Mouse (Mus musculus): Measurements from ENCODE around the gene Tmem101.

Tmem101 gene

GRCm38 (mm10) chr11:102147213-102147989 lies 8.8 kb downstream of the Tmem101 start:
- WGBS, result 13% methylated on average over 34 of the region's 34 CpGs

DNA sequence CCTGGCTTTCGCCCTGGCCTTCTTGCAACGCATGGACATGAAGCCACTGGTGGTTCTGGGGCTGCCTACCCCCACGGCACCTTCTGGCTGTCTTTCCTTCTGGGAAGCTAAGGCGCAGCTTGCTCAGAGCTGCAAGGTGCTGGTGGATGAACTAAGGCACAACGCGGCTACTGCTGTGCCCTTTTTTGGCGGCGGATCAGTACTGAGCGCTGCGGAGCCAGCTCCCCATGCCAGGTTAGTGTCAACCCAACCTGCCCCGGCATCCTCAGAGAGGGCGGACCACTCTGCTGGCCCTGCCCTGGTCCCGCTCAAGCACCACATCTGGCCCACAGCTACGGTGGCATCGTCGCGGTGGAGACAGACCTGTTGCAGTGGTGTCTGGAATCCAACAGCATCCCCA lies 9.7 kb downstream of the Tmem101 start:
- 13% methylated on average over 17 of the region's 17 CpGs for WGBS

DNA sequence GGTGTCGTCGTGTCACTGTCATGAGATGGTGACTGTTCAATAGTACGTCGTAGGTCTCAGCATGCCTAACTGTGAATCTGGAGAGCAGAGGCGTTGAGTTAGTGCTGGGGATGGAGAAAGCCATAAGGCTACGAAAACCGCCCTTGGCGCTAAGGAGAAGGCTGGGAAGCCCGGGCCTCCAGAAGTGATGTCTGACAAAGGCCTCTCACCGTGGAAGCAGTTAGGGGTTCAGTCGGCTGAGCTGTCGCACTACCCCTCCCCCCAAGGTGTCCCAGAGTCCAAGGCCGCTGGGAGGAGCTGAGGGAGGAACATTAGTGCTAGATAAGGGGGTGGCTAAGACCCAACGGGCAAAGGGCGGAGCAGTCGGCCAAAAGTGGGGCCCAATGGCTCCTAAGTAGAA lies 10.2 kb downstream of the Tmem101 start:
- WGBS, result 10% methylated on average over 16 of the region's 16 CpGs

DNA sequence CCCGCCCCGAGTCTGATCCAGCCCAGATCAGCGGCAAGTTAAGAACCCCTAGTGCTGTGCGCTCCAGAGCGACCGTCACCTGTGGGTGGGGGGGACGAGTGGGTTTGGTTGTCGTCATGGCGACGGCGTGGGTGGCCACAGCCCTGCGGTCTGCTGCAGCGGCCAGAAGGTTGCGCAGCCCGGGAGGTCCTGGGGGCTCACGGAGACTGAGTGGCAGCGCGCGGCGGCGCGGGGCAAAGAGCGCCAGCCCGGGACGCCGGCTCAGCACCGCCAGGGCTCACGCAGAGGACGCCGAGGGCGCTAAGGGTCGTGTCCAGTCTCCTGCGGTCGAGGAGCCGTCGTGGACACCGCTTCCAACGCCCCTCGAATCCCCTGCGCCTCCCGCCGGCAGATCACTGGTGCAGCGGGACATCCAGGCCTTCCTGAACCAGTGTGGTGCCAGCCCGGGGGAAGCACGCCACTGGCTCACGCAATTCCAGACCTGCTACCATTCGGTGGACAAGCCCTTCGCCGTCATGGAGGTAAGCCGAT lies 10.7 kb downstream of the Tmem101 start, which contains the start of gene Nags:
Nags (plus strand) TSS at position 43 of the 531 bp plus-strand sequence.
- WGBS, result 4% methylated on average over 50 of the region's 50 CpGs

DNA sequence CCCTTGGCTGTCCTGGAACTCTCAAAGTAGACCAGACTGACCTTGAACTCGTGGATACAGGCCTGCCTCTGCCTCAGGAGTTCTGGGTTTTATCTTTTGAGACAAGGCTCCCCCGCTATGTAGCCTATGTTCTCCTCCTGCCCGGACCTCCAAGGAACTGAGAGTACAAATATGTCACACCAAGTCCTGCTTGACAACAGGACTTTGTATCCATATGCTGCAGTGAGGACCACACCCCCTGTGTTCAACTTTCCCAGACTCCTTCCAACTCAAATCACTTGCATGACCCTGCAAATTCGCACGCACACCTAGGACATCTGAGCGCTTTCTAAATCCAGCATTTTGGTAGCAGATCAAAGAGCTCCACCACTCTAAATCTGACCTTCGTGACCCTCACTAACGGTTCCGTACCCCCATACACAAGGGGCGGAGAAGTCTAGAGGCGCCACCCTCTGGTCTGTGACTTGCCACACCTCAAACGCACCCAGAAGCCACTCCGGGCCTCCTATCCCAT lies 11.2 kb downstream of the Tmem101 start:
- 39% methylated on average over 13 of the region's 13 CpGs for WGBS

DNA sequence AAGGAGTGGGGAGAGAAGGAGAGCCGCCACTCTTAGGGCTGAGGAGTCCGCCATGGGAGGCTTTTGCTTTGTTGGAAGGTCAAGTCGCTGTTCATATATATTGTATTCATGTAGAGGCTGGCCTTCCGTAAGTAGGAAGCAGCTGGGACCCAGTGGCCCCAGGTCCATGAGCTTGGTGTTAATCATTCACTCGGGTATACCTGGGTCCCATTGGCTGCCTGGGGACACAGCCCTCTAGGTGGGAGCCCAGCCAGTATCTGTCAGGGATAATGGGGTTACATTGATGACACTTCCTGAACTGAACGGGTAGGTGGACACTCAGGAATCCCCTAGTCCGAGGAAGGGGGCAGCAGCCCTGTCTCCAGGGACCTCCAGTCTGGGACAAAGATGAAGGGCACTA lies 13.8 kb downstream of the Tmem101 start:
- 75% methylated on average over 7 of the region's 7 CpGs for WGBS

GRCm38 (mm10) chr11:102140508-102140907 lies 15.7 kb downstream of the Tmem101 start:
- WGBS, result 7% methylated on average over 5 of the region's 5 CpGs

GRCm38 (mm10) chr11:102138447-102138740 lies 17.8 kb downstream of the Tmem101 start:
- under 1% methylated on average over 18 of the region's 18 CpGs for WGBS

GRCm38 (mm10) chr11:102137625-102138446 lies 18.4 kb downstream of the Tmem101 start:
- WGBS, result 50% methylated on average over 13 of the region's 13 CpGs

DNA sequence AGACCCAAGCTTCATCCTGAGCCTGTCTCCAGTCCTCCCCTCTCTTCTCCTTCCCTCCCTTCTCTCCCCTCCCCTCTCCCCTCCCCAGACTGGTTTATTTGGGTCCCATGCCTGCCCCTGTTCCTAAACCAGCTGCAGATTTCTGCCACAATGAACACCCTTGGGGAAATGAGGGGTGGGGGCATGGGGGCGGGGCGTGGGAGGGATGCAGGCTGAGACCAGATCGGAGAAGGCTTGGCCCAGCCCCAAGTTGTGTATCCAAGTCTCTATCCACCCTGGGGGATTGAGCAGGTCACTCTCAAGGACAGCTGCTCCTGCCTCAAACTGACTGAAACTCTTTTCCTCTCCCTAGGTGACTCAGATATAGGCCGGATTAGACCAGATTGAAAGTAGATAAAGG lies 21.7 kb downstream of the Tmem101 start:
- WGBS, result 28% methylated on average over 4 of the region's 4 CpGs

DNA sequence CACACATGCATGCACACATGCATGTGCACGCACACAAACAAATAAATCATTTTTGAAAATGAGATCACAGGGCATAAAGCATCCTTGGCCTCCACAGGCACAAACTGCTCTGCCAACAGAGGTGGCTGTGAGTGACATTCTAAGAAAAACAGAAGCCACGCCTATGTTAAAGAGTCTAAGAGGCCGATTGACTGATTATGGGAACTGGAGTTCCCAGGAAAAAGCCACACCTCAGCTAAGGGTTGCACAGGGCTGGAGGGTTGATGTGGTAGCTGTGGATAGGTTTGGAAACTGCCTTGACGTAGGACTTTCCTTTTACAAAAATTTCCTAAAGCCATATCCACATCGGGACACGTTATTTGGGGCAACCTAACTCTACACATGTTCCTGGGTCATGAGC lies 38.8 kb downstream of the Tmem101 start:
- WGBS, result 84% methylated on average over 6 of the region's 6 CpGs

GRCm38 (mm10) chr11:102116241-102116640 lies 40.0 kb downstream of the Tmem101 start:
- WGBS, result 80% methylated on average over 8 of the region's 8 CpGs

DNA sequence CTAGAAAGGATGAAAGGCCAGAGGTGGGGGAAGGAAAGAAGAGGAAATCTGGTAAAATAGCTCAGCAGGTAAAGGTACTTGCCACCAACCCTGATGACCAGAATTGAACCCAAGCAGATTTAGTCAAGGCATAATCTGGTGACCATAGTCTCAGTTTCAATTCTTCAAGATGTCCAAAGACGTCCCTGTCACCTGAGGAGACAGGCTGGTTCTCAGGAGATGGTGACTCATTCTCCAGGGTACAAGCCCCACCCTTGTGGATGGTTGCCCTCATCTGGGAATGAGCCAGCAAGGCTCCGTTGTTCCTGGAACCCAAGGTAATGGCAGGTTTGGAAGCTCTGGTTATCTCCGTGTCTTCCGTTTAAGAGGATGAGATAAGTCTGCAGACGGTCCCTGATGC lies 44.6 kb downstream of the Tmem101 start:
- WGBS, result 92% methylated on average over 5 of the region's 5 CpGs

DNA sequence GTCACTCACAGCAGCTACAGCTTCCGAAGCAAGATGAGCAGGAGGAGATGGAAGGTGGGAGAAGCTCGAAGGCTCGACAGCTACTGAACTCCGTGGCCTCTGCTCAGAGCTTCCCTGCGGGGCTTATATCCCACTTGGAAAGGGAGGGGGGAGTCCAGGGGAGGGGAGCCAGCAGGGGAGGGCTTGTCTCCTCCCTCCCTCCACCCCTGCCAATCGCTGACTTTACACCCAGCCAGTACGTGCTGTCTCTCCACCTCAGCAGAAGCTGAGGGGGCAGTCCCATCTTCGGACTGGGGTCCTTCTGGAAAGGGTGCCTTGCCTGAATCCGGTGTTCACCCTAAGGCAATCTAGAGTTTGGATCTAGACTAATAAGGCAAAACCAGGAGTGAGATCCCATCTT lies 48.5 kb downstream of the Tmem101 start, which contains the start of gene Pyy:
Pyy (minus strand) TSS at position 101 of the 400 bp plus-strand sequence.
- 22% methylated on average over 9 of the region's 9 CpGs for WGBS

GRCm38 (mm10) chr11:102106911-102107310 lies 49.3 kb downstream of the Tmem101 start:
- WGBS, result 14% methylated on average over 21 of the region's 21 CpGs

All from cerebral cortex, adult 2 months (tissue).